Mouse (Mus musculus) embryo, embryonic 11 days (tissue): ENCODE measurements around the gene Samd13.
A peak's percentile ranks its signal among the peaks of the same experiment; 100 is the strongest.

Source experiments
- DNase-seq: peaks from one replicate; pipeline ENCODE4 v3.0.0-alpha.2; 2015

Samd13 gene

DNA sequence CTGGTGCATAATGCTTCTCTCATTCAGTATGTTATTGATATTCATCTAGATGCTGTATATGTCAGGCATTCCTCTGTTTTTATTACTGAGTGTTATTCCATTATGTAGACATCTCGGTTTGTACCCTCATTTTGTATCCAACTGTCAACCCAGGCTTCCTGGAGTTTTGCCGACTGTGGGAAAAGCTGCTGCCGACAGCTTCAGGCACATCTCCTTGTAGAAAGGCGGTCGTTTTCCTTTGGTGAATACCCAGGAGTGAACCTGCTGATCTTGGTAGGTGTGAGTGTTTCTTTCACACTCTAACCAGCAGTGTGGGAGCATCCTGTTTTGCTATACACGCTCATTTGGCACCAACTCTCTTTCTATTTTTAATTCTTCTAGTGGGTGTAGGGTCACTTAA, 24.4 kb downstream of the Samd13 start:
- DNase-seq: no peak

DNA sequence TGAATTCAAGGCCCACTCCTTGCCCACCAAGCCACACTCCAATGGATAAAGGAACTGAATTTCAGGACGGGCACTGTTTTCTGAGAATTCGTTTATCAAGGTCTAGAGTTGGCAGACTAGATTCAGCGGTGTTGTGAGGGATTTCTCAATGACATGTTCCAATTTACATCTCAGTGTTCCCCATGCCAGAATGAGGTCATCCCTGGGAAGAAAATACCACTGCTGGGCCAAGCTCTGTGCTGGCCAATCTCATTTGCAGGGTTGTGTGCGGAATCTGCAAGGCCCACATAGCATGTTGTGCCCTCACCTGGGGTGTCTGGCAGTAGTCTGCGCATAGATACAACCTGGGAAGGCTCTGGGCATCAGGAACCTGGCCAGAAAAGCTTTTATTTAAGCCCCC, 26.1 kb downstream of the Samd13 start:
- no peak for DNase-seq

DNA sequence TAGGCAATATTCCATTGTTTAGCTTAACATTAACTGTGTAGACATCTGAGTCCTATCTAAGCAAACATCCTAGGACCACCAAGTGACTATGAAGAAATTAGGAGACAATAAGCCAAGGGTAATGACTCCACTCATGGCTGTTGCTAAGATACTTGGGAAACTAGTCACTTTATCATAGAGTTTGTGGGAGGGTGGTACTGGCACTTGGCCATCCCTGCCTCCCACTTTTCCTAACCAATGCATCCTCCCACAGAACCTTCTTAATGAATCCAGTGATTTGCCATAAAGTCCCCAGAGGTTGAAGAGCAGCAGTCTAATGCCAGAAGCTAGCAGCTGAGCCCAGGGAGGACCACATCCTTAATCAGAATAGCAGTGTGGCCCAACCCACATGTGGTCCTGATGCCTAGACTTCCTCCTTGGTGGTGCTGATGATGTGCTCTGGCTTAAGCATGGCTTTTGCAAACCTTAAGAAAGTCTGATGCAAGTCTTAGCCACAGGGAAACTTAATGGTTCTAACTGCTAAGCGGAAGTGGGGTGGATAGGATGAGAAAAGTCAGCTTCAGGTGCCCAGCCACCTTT, 27.2 kb downstream of the Samd13 start:
- no peak for DNase-seq

DNA sequence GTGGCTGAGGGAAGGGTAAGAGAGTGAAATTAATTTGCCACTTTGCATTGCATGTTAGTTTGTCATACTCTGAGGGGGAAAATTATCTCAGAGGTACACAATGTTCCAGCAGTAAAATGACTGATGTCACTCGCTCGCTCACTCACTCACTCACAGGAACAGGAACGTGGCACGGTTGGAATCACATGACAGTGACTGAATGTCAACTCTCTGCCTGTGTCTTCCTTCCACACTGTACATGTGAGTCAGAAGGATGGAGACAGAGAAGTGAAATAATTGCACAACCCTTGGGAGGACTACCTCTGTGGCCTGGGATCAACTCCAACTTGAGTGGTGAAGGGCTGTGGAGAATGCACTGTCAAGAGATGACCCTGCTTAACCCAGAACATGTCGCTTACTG, 28.0 kb downstream of the Samd13 start:
- no peak for DNase-seq

DNA sequence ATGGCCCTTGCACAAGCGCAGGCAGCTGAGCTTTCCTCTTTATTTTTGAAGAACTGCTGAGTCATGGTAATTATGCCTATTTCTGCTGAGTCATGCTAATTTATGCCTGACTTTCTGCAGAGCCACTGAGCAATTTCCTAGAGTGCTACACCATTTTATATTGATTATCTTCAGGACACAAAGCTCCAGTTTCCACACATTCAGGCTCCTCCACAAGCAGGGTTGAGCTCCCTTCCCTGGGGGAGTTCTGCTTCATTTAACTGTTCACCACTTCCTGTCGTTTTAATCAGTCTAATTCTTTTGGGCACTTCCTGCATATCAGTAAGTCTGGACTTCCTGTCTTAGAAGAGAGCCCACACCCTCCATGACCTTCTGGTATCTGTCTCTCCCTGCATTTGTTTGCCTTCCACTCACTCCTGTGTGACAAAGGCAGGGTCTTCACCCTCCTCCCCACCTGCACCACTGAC, 30.2 kb downstream of the Samd13 start:
- DNase-seq: peak; percentile 31

DNA sequence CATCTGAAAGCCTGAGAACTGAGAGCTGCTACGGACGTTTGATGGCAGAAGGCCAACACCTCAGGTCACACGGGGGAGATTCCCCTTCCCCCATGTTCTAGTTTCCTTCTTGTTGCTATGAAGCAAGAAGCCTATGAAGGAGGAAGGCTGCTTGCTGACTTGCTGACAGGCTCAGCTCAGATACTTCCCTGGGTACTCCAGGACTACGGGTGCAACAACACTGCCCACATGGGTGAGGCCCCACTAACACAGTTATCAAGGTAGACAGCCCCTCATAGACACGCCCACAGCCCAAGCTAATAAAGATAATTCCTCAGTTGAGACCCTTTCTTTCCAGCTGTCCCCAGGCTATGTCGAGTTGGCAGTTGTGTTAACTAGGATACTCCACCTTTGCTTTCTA, 31.7 kb downstream of the Samd13 start:
- DNase-seq: no peak

DNA sequence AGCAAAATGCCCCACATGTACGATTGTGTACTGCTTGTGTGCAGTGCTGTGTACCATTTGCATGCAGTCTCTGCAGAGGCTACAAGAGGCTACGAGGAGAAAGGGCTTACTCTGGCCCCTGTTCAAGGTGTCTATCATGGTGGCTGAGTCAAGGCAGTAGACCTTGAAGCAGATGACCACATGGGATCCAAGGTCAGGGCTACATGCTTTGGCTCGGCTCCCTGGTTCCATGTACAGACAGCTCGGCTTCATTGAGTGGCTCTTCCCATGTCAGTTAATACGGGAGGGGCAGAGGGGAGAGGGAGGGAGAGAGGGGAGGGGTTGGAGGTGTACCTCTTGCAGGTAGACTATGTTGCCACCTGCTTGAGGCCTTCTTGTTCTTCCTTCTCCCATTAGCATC, 33.0 kb downstream of the Samd13 start:
- no peak for DNase-seq

DNA sequence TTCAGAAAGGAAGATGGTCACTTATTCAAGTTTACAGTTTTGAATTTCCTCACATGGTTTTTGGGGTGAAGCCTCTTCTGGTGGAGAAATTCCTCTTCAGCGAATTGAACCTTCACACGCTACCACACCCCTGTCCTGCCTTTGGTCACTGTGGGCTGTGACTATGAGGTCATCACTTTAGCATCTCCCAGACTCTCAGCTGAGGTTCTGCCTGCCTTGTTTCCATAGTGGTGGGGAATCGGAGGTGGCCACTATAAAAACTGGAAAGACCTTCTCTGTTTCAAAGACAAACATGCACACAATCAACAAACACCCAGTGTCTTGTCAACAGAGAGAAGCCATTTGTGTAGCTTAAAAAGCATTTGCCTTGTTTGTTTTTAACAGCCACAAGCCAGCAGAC, 34.2 kb downstream of the Samd13 start, which contains the start of gene 4930503B20Rik:
Gene 4930503B20Rik (minus strand): TSS at position 101 of the 400 bp plus-strand sequence.
- no peak for DNase-seq

DNA sequence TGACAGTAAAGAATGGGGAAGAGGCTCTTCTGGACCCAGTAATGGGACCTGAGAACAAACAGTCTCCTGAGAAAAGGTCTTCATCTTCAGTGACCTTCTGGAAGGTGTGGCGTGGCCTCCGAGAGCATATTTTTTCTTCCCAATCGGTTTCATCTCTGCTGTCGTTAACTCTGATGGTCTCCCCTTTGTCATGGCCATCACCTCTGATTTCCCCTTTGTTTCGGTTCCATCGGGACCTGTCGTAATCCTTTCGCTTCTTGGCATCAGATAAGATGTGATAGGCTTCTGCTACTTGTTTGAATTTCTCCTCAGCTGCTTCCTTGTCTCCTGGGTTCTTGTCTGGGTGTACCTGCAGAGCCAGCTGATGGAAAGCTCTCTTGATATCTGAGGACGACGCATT, 34.7 kb downstream of the Samd13 start:
- no peak for DNase-seq

DNA sequence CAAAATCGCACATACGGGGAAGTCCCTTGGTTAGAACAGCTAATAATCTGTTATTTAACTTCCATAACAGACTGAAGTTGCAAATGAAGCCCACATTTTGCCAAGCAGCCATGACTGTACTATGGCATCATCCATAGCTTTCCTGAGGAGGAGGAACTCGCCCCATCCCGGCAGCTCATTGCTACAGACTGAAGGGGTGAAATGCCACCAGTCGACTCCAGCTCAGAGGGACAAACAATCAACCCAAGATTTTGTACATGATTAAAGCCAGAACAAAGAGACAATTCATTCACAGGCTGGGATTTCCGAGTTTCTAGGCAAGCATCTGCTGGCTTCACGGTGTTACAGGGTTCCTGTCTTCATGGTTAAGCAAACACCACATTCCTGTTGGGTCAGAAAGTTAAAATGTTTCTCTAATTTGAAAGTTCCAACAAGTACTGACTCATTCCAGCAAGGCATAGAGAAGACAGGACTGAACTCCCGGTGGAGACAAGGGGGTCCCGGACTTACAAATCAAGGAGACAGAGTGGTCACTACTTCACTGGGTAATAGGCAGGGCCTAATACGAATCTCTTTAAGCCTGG, 36.0 kb downstream of the Samd13 start:
- DNase-seq: no peak

DNA sequence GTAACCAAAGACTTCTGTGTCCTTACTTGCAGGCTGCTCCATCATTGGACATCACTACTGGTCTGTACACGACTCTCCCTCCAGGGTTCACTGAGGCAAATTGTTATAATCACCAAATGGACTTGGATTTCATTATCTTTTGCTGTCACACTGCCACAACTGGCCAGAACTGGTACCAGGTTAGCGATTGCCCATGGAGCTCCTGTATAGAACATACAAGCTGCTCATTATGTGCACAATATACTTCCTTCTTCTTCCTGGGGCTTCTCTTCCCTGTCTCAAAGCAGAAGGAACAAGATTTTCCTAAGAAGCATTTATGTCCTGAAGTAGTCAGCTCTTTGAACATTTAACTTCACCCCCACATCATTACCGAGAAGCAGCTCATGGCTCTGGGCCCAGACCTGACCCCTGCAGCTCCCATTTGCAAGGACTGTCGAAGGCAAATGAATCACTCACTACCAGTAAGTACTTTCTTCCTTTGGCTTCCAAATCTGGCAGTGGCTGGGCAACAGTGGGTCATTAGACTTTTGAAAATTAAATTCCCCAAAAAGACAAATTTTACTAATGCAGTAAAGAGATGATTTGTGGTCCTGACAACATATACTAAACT, 43.5 kb downstream of the Samd13 start:
- no peak for DNase-seq

DNA sequence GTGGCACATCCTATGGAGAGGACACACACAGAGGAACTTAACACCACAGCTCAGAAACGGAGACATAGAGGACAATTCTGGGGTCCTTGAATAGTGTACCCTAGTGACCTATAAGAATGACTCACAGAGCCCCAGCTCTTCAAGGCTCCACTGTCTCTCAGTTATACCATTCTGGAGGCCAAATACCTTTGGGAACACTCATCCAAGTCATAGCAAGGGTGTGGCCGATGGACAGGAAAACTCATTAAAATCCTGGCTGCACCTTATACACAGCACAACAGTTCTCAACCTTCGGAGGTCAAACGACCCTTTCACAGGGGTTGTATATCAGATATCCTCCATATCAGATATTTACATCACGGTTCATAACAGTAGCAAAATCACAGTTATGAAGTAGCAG, 52.9 kb downstream of the Samd13 start:
- DNase-seq: no peak

DNA sequence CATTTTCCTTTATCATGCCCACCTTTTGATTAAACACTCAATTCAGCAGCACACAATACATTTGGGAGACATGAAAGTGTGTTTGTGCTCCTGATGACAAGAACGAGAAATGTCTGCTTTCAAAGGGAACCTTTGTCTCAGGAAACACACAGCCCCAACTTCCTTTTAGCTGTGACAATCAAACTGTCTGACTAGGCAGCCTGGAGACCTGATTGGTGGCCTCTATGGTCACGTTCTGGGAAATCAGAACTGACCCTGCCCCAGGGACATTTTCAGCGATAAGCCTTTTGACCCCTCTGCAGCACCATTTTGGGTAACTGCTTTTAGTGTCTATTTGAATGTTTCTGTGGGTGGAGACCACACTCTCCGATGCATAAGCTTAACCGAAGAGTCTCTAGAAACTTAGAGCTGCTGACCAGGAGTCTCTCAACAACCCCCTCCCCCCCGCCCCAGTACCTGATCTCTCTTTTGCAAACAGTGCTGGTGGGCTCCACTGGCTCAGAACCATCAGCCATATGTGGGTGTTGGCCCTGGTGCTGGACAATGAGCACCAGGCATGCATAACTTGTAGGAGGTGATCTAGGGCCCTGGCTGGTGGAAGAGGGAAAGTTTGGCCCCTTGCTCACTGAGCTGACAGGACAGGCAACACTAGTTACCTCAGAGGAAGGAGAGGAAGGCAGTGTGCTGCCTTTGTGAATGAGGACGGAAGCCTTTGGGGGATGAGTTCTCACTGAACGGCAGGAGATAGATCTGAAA, 57.0 kb downstream of the Samd13 start:
- no peak for DNase-seq

DNA sequence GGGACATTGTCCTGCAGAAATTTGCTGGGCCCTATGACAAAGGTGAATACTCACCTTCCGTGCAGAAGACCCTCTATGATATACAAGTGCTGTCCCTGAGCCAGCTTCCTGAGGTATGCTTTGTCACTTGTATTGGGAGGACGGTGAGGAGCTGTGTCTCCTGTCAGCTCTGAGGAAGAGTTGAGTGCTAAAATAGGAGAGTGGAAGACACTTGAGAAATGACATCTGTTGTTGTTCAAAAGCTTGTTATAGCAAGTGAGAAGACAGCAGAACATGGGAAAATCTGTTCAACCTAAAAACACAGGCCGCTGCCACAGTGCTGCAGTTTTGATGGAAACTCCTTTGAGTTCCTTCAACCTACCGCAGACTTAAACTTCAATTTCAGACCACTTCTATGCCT, 59.6 kb downstream of the Samd13 start:
- no peak for DNase-seq

DNA sequence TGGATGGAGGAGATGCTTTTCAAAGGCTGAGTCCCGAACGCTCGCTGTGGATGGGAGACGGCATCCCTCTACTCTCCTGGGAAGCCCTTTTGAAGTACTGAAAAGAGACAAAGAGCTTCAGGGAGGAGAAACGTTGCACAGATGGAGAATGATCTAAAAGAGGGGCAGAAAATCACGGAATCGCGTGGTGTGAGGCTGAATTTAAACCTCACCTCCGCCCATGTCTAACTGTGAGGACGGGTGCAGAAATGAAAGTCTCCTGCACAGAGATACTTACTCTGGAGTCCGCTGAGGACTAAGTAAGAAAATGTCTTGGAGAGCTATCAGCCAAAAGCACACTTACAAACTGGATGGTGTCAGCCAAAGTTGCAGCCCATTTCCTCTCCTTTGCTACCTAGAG, 63.4 kb downstream of the Samd13 start:
- DNase-seq: no peak

DNA sequence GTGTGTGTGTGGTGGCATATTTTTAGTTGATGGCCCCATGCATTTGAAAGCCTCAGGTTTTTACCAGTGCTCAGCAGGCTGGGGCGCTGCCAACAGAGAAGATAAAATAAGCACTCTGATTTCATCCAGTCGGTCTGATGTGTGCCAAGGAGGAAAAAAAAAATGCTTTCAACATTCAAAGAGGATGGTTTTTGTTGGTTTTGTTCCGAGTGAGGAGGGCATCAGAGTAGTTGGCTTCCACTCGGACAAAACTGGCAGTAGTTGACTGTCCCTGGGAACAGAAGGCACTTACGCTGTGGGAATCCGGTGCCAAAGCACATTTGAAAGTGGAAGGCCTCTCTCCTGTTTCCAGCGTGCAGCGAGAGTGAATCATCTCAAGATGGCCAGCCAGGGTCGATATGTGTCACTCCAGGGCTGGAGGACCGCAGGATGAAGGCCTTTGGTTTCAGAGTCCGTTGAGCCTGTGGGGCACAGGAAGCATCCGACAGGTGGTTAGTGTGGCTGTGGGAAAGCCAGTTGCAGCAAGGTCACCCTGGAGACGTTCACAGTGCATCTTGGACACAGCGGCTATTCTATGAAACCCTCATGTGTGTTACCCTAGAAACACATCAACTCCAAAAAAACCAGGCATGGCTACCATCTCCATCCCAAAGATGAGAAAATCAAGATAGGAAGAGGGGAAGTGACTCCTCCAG, 64.7 kb downstream of the Samd13 start:
- no peak for DNase-seq

DNA sequence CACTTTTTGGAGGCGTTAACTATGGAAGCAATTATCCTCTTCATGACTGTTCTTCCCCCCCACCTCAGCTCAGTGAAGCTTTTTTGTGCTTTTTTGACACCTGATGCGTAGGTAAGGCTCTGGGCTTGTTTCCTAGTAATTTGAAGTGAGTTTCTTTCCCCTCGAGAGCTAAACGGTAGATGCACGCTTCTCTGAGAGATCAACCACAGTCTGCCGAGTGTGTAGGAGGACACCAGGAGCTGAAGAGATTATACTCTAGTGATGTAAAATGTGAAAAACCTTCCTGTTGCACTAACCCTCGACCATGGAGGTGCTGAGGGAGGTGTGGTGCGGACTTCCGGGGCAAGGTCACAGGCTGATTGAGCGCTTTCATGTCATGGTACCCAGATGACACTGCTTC, 65.3 kb downstream of the Samd13 start:
- DNase-seq: no peak

DNA sequence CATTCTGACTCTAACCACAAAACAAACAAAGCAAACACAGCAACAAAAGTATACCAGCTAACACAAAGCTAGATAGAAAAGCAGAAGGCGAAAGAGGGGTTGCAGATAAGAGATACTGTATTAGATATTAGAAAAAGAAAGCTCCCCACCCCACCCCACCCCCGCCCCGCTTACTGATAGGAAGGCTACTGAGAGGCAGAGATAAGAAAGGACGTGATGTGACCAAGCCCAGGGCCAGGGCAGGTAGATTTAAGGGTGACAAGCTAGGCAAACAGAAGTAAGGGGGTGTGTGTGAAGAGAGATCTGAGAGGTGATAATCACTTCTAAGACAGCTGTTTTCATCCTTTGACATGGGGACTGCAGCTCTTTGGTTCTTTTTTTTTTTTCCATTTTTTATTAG, 67.0 kb downstream of the Samd13 start:
- DNase-seq: no peak

DNA sequence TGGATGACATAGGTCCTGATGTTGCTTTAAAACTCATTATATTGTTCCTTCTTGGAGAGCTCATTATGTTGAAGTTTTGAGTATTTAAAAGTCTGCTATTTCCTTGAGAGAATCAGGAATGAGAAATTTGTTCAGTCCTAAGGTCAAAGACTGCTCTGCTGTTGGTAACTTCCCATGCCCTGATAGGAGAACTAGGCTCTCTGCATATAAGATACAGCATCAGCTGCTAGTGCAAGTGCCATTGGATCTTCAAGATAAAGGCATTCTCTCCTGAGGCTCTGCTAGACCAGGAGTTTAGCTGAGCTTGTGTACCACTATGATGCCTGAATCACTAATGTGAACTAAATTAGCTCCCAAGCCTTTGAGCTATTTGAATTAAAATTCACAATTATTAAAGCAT, 67.4 kb downstream of the Samd13 start:
- DNase-seq: no peak

DNA sequence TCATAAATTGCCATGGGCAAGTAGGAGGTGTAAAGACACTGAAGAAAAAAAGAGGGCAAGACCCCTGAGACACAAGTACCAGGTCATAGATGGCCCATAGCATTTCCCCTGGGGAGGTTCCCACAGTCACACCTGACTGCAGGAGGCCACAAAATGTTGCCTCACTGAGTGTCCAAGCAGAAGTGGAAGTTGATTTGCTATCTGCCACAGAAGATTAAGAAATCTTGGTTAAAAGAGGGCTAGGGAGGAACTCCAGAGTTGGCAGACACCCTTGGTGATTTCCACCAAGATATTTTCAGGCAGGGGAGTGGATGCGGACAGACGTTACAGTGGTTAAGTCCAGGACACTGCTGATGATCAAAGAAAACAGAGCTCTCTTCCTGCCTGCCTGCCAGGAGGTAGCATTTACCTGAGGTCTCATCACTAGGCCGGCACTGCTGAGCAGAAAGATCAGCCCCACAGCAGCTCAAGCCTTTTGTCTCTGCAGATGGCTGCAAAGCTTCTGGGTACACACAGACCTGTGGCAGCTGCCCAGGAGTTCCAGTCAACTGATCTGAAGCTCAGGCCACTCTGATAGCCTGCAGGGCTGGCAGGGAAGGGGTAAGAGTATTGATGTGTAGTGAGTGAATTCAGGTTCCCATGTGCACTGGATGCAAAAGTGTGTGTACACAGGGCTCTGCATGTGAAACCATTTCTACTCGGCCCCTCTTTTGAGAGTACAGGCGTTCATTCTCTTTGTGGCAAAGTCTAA, 68.7 kb downstream of the Samd13 start:
- no peak for DNase-seq

DNA sequence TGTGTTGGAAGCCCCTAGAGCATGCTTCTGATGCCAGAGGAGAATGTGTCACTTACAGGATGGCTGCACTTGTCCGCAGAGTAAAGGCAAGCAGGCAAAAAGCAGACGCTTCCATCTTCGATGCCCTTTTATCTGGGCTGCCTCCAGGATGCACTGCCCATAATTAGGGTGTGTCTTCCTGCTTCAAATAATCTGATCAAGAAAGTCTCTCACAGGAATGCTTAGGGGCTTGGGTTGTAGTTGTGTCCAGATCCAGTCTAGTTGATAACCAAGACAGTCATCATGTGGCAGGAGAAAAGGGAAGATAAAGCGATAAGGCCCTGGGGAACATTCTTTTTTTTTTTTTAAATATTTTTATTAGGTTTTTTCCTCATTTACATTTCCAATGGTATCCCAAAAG, 69.9 kb downstream of the Samd13 start, which contains the start of gene Dnase2b:
Gene Dnase2b (minus strand): TSS at position 101 of the 400 bp plus-strand sequence.
- DNase-seq: no peak

DNA sequence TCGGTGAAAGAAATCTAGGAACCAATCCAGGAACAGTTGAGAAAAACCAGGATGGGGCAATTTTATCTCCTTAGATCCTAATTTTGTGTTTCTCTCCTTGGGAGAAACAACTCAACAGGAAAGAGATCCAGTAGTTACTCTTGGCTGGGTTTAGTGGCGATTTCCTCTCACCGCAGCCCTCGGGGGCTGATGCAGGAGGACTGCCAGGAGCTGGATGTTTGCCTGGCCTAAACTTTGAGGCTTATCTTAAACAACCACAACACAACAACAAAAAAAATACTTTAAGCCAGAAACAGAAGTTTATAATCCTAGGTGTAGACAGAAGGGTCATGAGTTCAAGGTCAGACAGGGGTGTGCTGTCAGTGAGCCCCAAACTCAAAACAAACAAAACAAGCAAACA, 73.6 kb downstream of the Samd13 start:
- DNase-seq: no peak

DNA sequence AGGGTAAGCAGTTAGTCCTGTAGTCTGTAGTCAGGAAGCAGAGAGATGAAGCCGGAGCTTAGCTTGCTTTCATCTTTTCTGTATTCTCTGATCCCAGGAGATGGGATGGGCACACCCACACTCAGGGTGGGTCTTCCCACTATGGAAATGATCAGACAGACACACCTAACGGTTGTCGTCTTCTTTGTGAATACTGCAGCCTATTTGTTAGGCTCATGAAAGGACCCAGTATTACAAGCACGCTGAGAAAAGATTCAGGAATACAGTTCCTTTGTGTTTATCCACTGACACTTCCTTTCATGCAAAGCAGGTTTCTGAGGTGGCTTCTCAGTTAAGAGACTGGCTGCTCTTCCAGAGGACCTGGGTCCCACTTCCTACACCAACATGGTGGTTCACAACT, 74.1 kb downstream of the Samd13 start:
- no peak for DNase-seq
